Mouse (Mus musculus) adrenal gland, postnatal 4 days (tissue): ENCODE data around the gene Map4. TPM values are rescaled to one million over a fixed set of nuclear protein-coding genes. Genes with fewer than 3 reads are reported as not detected.
A peak's percentile ranks its signal among the peaks of the same experiment; 100 is the strongest.
"Not testable (repeated sequence)": the region's sequence is repeated elsewhere in the genome, so short reads cannot be mapped to it uniquely, and the experiment has no call there.

ENCODE experiments used
- DNase-seq, 2 experiments: peaks; one replicate each; pipeline ENCODE4 v3.0.0; 2021 to 2022; ENCODE audit warnings: low spot score in 2 of 2, mixed read lengths in 2 of 2
- total RNA-seq, 2 experiments: library from RNA; stranded (reverse); gene quantifications; 2 replicates each; pipeline ENCODE4 v1.2.3; 2021

The Map4 gene
- total RNA-seq, 2 experiments from 2014 or later = 118 to 124 TPM

DNA sequence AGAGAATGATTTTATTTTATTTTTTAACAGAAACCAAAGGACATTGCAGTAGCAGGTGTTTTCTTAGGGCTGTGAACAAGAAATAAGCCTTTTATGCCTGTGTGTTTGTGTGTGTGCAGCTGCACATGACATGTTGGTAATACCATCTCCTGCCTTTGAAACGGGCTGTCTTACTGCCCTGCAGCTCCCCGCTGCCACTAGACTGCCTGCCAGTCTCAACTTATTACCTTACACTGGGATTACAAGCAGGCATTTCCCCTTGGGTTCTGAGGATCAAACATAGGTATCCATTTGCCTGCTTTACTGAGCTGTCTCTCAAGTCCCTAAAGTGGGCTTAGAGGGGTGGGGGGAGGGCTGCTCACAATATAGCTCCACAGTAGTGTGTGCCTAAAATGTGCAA lies 129.5 kb downstream of the Map4 start:
- no peak for DNase-seq

DNA sequence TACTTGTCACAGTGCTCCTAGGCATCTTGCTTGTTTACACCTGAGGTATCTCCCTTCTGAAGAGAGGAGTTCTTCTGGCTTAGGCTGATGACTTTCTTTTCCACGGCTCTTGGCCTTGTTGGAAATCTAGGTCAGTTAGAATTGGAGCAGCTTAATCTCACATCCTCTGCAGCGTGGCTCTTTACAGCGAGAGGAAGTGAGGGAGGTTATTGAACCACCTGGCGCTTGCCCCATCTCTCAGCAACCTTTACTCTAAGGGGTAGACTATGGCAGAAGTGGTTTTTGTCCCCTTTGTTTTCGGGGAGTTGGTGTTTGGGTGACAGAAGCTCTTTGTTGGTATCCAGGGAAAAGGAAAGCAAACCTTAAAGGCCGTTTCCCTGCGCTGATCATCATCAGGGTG lies 131.1 kb downstream of the Map4 start:
- DNase-seq = no peak

DNA sequence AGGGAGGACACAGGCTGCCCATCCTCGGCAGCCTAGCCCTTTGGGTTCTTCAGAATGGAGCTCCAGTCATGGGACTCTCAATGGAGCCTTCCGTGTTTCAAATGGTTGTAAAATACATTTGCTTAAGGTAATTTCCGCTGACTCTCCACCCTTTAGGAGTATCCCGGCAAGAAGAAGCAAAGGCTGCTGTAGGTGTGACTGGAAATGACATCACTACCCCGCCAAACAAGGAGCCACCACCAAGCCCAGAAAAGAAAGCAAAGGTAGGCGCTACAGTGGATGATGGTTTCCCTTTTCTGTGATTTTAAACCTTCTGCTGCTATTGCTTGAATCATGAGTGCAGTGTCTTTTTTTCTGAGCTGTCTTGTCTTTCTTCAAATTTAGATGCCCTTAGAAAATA lies 131.6 kb downstream of the Map4 start:
- no peak for DNase-seq

DNA sequence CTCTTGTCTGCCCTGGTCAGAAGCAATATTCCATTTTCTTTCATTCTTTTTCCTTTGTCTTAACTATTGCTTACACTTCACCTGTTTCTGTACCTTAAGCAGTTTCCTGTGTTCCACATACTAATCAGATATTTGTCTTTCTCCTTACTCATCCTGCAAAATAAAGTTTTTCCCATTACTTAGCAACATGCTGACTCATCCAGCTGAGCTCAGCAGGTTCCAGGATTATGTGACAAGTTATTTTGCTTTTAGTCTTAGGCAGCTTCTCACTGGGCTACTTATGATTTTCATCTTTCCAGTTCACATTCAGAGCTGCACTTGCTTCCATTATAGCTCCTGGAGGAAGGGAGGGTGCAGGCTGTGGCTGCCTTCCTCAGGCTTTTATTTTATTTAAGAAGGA lies 133.4 kb downstream of the Map4 start:
- no peak for DNase-seq

DNA sequence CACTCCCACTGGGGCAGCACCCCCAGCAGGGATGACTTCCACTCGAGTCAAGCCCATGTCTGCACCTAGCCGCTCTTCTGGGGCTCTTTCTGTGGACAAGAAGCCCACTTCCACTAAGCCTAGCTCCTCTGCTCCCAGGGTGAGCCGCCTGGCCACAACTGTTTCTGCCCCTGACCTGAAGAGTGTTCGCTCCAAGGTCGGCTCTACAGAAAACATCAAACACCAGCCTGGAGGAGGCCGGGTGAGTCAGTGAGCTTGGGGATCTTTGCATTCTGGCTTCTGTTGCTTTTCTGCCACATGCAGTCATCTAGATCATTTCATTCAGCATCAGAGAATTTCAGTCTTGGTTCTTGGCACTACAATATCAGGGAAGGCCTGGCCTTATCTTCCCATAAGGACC lies 137.5 kb downstream of the Map4 start:
- DNase-seq = no peak

DNA sequence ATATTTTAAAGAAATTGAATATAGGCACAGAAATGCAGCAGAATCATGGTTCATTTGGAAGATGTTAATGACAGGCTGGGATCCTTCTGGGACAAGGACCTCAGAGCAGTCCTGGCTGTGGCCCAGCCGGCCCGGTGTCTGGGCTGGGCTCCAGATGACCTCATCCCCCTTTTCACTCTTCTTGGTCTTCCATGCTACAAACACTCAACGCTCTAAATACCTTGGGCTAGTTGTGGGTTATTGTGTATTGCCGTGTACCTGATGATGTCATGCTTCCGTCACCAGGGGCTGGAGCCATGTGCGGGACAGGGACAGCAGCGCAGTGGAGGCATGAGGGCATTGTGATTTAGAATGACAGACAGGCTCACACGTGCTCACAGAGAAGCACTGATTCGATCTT lies 139.1 kb downstream of the Map4 start:
- no peak for DNase-seq

DNA sequence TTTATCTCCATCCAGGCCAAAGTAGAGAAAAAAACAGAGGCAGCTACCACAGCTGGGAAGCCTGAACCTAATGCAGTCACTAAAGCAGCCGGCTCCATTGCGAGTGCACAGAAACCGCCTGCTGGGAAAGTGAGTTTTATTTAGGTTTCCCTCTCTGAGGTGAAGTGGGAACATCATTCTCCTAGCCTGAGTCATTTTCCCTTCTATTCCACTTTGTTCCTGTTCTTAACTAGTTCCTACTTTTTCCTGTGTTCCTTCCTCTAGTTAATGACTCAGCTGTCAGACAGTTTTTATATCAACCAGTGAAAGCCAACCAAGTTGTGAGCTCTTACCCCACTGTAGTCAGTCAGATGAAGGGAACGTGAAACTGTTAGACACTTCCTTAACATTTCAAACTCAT lies 139.8 kb downstream of the Map4 start:
- no peak for DNase-seq

DNA sequence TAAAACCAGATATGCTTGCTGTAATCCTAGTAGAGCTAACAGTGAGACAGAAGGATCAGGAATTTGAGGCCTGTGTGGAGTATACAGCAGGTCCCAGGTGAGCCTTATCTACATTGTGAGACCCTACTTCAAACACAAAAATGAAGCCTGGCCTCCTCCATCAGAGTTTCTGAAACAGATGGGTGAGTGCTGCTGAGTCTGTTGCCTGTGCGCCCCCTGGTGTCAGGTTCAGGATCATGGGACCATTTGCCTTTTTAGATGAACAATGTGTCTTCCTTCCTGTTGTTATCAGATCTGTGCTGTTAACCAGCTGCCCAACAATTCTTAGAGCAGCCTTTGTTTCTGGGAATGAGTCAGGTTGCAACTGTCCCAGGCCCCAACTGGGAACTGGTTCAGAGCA lies 140.6 kb downstream of the Map4 start:
- peak; percentile 48 to 63 for DNase-seq

DNA sequence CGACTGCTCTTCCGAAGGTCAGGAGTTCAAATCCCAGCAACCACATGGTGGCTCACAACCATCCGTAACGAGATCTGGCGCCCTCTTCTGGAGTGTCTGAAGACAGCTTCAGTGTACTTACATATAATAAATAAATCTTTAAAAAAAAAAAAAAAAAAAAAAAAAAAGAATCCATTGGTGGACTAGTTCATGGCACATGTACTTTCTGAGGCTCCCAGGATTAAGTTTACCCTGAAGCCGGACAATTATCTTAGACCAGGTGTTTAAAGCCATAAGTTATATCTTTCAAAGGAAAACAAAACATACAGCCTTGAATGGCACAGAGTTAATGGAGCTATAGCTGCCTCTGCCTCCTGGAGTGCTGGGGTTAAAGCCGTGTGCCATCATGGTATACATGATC lies 145.2 kb downstream of the Map4 start:
- DNase-seq = not testable (repeated sequence)

DNA sequence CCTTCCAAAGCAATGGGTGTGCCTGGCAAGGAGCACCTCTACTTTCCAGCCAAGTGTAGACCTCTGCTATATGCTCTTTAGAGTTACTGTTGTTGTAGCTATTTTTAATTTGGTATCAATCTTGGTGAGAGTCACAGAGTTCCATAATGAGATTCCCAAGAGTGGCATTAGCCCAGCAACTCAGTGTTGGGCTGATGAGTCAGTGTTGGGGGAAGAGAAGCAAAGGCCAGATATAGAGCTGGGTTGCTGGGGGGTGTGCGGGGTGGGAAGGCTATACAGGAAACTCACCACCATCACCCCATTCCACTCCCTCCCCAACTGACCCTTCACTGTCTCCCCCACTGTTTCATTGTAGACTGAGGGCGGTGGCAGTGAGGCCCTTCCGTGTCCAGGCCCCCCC lies 149.8 kb downstream of the Map4 start:
- DNase-seq = no peak

DNA sequence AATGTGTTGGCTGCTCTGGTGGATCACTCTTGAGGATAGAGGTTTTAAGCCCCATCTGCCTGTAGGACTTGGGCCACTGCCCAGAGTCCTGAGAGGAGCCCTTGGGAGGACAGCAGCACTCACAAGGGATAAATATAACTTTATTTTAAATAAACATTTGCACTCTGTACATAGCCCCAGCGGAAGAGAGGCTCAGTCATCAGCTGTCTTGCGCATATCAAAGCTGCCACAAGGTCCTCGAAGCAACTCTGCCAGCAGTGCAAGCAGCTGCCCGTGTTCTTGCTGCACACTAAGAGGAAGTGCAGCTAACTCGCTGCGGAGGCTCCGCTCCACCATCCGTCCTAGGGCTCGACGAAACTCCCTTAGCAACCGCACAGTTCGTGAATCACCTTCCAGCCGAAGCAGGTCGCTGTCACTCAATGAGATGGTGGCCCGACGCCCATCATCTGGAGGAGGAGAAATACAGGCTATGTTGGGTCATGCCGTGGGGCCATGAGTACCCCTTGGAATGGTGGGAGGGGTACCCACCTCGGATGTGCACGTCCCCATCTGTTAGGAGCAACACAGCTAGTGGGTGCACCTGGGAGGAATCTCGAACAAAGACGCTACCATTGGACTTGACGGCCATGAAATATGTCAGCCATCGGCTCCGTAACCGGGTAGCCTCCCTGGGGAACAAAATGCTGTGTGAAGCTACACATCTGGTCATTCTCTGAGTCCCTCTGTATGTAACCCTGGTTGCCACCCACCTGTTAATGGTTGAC lies 153.1 kb downstream of the Map4 start:
- no peak for DNase-seq

DNA sequence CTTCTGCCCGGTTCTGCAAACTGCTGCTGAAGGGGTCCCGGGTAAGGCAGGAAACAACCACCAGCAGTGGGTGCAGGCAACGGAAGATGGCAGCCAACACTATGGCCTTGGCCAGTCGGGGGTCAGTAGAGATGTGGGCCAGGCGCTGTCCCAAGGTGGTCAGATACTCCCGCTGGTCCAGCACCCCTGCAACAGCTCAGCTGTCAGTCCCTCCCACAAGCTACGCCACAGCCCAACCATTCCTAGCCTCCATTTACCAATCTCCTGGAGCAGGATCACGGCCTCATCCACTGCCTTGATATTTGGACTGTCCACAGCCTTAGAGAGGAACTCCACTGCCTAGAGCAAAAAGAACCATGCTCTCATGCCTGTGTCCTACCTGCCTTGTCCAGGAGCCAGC lies 154.4 kb downstream of the Map4 start:
- DNase-seq = no peak

DNA sequence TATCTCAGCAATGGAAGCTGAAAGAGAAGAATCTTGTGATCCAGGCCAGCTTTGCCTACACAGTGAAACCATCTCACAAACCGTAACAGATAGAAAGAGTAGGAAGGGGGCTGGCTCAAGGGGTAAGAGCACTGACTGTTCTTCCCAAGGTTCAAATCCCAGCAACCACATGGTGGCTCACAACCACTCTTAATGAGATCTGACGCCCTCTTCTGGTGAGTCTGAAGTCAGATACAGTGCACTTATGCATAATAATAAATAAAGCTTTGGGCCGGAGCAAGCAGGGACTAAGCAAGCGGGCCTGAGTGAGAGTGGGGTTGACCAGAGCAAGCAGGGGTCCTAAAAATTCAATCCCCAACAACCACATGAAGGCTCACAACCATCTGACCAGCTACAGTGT lies 162.0 kb downstream of the Map4 start:
- no peak for DNase-seq

DNA sequence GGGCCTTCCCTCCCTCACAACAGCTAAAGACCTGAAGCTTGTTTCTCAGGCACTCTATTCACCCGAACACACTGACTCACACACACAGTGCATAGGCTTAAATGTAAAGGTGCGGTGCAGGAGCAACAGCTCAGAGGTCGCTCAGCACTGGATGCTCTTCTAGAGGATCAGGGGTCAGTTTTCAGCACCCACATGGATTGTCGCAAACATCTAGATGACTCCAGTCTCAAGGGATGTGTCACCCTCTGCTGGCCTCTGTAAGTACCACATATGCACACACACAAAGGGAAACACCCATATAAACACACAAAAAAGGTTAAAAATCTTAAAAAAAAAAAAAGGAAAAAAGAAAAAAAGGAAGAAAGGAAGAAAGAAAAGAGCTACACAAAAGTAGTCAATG lies 163.5 kb downstream of the Map4 start:
- no peak for DNase-seq

DNA sequence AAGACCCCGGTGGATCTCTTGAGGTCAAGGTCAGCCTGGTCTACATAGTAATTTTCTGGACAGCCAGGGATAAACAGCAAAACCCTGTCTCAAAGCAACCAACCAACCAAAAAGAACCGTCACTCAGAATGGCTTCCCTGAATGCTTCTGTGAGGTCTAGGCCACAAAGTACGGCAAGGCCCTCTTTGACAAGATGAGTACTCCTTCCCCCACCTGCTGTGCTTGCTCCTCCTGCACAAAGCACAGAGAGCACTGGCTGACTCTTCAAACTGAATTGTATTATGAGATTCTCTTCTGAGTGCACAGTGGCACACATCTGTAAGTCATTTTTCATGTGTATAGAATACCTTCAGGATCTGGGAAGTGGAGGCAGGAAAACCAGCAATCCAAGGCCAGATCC lies 166.5 kb downstream of the Map4 start:
- DNase-seq = no peak

DNA sequence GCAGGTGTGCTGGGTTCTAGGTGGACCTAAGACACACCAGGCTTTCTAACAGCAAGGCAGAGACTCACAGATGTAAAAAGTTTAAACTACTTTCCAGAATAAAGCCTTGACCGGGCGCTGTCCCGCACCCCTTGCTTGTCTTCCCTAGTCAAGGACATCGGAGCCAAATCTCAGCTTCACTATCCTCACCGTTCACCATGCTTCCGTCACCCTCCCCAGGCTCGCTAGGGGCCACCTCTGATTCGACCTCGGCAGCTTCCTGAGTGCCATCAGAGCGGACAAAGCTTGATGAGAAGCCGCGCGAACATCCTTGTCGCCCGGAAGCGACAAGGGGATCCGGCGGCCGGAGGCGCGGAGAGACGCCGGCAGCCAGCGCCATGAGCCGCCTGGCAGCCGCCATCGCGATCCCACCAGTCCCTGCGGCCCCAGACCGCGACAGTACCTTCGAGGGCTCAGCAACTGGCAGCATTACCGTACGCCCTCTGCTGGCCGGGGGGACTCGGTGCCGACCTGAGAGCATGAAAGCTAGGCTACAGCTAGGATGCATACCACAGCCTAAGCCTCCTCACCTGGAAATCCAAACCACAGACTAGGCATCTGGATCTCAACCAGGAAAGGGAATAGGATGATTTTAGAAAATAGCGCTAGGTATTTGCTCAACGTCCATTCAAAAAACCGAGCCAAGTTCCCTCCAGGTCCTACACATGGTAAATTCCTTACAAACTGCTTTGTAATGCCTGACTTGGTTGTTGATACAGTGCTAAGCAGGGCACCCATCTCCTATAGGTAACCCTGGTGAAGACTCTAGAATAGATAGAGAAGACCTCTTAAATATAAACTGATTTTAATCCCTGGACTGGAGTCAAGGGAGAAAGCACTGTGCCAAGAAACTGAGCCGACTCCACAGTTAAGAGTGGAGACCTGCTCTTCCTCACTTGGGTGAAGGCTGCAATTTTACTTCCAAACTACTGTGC lies 169.7 kb downstream of the Map4 start:
- DNase-seq = peak; percentile 84 to 93

DNA sequence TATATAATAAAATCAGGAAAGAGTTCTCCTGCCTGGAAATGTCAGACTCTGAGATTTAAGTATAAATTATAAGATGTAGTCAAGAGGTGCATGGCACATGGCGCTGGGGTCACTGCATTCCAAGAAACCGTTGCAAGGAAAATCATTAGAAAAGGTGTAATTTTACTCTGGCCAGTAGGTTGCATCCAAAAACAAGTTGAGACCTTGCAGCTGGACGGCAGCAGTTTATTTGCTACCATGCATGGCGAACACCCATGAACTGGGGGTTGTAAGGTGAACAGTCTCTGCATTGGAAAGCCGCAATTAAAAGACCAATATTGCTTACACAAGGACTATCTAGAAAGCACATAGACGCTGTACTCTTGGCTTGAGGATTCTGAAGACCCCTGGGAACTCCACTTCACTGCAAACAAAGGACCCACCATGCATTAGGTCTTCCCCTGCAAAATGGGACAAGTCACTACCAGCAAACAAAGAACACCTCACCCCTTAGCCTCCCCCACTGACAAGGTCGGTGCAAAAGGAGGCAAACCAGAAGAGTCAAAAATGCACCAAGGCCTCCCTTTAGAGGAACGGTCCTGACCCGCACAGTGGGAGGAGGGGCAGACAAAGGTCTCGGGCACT lies 185.2 kb downstream of the Map4 start:
- DNase-seq = no peak

DNA sequence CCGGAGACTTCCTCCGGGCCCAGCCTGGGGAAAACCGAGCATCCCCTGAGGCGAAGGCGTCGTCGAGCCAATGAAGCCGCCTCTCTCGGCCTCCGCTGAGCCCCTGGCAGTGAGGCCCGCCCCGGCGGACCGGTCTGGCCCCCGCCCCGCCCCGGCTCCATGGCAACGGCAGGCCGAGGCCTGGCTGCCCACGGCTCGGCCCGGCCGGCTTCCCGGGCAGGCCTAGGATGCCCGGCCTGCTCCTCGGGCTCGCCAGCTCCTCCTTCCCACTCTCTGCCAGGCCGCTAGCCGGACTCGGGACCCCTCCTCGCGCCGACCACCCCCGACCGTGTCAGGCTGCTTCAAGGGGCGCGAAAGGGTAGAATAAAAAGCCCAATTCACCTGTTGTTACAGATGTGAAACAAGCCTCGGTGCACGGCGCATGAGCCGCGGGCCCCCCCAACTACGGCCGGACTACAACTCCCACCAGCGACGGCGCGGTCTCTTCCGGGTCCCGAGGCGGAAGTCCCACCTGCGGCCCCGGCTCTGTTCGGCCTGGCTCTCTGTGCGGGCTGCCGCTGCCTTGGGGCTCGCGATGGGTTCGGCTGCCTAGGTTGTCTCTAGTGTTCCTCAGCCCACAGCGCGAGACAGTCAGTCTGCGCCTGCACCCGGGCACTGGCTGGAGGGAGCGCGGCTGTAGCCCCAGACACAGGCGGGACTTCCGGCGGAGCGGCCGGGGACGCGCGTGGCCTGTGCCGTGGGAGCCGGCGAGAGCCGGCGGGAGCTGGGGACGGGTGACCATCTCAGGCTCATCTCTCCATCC lies 185.9 kb downstream of the Map4 start, which contains the start of gene Smarcc1:
TSS of gene Smarcc1 (plus strand) at position 732 of the 802 bp plus-strand sequence.
- peak; percentile 68 to 79 for DNase-seq

DNA sequence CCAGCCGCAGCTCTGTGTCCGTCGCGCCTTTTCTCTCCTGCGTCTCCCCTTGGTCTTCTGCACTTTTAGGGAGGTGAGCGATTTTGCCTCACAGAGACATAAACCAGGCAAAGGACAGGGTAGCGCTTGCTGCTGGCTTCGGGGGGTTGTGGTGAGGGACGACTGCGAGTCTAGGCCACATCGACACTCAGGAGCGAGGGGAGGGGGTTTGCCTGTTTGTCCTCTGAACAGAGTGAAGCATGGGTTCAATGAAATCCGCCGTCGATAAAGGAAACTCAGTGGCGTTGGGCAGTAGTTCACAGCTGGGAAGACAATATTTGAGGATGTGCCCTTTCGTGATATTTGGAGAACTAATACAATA lies 186.5 kb downstream of the Map4 start, which contains the start of gene Dhx30:
TSS of gene Dhx30 (minus strand) at position 52 of the 361 bp plus-strand sequence.
- no peak for DNase-seq

DNA sequence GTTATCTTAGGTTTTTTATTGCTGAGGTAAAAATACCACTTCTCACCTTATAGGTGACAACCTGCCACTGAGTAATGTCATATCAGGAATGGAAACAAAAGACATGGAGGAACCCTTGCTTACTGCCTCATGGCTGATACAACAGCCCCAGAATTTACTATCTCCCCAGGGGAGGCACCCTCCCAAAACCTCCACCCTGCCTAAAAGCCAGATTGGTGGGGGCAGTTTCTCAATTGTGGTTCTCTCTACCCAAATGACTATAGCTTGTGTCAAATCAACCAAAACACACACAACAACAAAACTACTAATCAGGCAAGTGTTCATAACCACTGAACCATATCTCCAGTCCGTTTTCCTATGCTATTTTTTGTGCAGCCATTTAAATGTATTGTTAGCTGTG lies 187.0 kb downstream of the Map4 start:
- DNase-seq = no peak

DNA sequence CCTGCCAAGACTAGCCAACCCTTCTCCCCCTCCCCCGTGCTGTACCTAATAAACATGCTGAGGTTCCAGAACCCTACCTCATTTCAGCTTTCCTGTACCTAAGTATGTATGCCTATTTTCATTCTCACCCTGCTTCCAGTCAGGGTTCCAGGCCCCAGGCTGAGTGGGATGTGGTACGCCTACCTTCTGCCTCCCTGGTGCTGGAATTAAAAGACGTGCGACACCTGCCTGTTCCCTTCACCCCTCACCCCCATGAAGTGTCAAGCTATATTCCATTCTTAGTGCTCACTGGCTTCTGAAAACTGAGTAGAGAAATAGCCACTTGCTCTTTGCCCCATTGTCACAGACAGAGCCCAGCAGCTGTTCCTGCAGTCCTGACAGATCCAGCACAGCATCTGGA lies 190.2 kb downstream of the Map4 start:
- DNase-seq = no peak
